Mouse (Mus musculus) cerebellum, adult 2 months (tissue): ENCODE measurements at regions not wholly inside any gene's neighbourhood (a gene's known extent, or its start where the extent isn't known, plus 50 kb on each side); places are given as distances from the start of the nearest gene placed in this dataset.
A peak's percentile ranks its signal among the peaks of the same experiment; 100 is the strongest.

Experiments
- DNase-seq, 2 experiments: peaks; one replicate each; pipeline ENCODE4 v3.0.0; 2021
- H3K27ac ChIP-seq: fragments of 200-500 bp; 2 replicates; pipeline ENCODE4 v1.5.1; 2012; ENCODE audit warnings: low read length, control low read depth, inconsistent platforms; ENCODE audit not compliant: insufficient read depth
- H3K27me3 ChIP-seq: fragments of 200-500 bp; 2 replicates; pipeline ENCODE4 v1.6.1; 2012; ENCODE audit warnings: inconsistent platforms, mild to moderate bottlenecking, low read length, moderate library complexity; ENCODE audit not compliant: control insufficient read depth, insufficient read depth
- H3K4me1 ChIP-seq: fragments of 200-500 bp; 2 replicates; pipeline ENCODE4 v1.6.1; 2011; ENCODE audit warnings: low read length; ENCODE audit not compliant: control insufficient read depth, insufficient read depth
- H3K4me3 ChIP-seq: fragments of 200-500 bp; replicated peaks from 2 replicates; pipeline ENCODE3; 2011; ENCODE audit warnings: mild to moderate bottlenecking, low read depth, low read length, control low read depth; ENCODE audit not compliant: insufficient read depth
- CTCF ChIP-seq: fragments of 200-500 bp; IDR thresholded peaks from 2 replicates; pipeline ENCODE4 v1.5.1; 2011; ENCODE audit warnings: low read depth, mild to moderate bottlenecking, control low read depth, low read length, moderate library complexity, borderline replicate concordance; ENCODE audit not compliant: insufficient read depth
- POLR2A ChIP-seq: fragments of 200-500 bp; IDR thresholded peaks from 2 replicates; pipeline ENCODE4 v1.6.1; 2011; ENCODE audit warnings: low read length, control low read depth, borderline replicate concordance; ENCODE audit not compliant: insufficient read depth
- WGBS: fragments of 180-500 bp; shearing (Covaris S2); methylation state at CpG from one replicate; pipeline ENCODE4 v1.1.7; 2018; 5-methylcytosine and 5-hydroxymethylcytosine counted together

GRCm38 (mm10) chrX:77307374-77307773, 203.4 kb upstream of the Tbl1x start:
- WGBS, result 87% methylated on average over 1 of the region's 1 CpGs
- H3K4me3 ChIP-seq, result no peak overlapping the region
- H3K27ac ChIP-seq, result no peak overlapping the region
- no peak for TF ChIP-seq POLR2A
- TF ChIP-seq CTCF, result no peak
- no peak for DNase-seq
- no peaks in the 10 kb centered on the region for H3K27me3 ChIP-seq
- H3K4me1 ChIP-seq, result no peaks in the 10 kb centered on the region

- Histone ChIP-seq H3K4me1 (no peaks in the 10 kb centered on the region), H3K27ac (no peak overlapping the region), H3K4me3 (no peak overlapping the region), H3K27me3 (no peaks in the 10 kb centered on the region)
- 42% methylated on average over 3 of the region's 3 CpGs for WGBS
- peak; percentile 49 to 56 for DNase-seq
- peak; percentile 27; the same call in 1 of the 2 replicates for TF ChIP-seq CTCF
- no peak for TF ChIP-seq POLR2A
Observed at GRCm38 (mm10) chrX:77314384-77314783, 196.4 kb upstream of the Tbl1x start.

- no peak overlapping the region for H3K27ac ChIP-seq
- 22% methylated on average over 4 of the region's 4 CpGs for WGBS
- no peaks in the 10 kb centered on the region for H3K4me1 ChIP-seq
- H3K4me3 ChIP-seq, result no peak overlapping the region
- peak in 1 of 2 experiments; percentile 1 for DNase-seq
- TF ChIP-seq POLR2A, result no peak
- no peak for TF ChIP-seq CTCF
- no peaks in the 10 kb centered on the region for H3K27me3 ChIP-seq
Observed at GRCm38 (mm10) chrX:77323644-77324043, 187.2 kb upstream of the Tbl1x start.

GRCm38 (mm10) chrX:77353181-77353580, 157.6 kb upstream of the Tbl1x start:
- DNase-seq, result no peak
- Histone ChIP-seq H3K27ac (no peak overlapping the region), H3K27me3 (no peaks in the 10 kb centered on the region), H3K4me3 (no peak overlapping the region), H3K4me1 (no peaks in the 10 kb centered on the region)
- no peak for TF ChIP-seq POLR2A
- no peak for TF ChIP-seq CTCF
- 55% methylated on average over 2 of the region's 2 CpGs for WGBS

GRCm38 (mm10) chrX:77360551-77360950, 150.3 kb upstream of the Tbl1x start:
- H3K27me3 ChIP-seq, result no peaks in the 10 kb centered on the region
- WGBS, result 78% methylated on average over 2 of the region's 2 CpGs
- TF ChIP-seq POLR2A (no peak), CTCF (no peak)
- H3K4me1 ChIP-seq, result no peaks in the 10 kb centered on the region; the same call in 1 of the 2 replicates
- DNase-seq, result no peak
- H3K4me3 ChIP-seq, result no peak overlapping the region
- H3K27ac ChIP-seq, result no peak overlapping the region

- Histone ChIP-seq H3K27me3 (no peaks in the 10 kb centered on the region), H3K4me3 (no peak overlapping the region), H3K27ac (no peak overlapping the region), H3K4me1 (no peaks in the 10 kb centered on the region; the same call in 1 of the 2 replicates)
- WGBS, result 14% methylated on average over 2 of the region's 2 CpGs
- no peak for TF ChIP-seq CTCF
- TF ChIP-seq POLR2A, result no peak
- peak in 1 of 2 experiments; percentile 42 for DNase-seq
Observed at GRCm38 (mm10) chrX:77361106-77361505, 149.7 kb upstream of the Tbl1x start.

- DNase-seq, result no peak
- H3K27ac ChIP-seq, result no peak overlapping the region
- 68% methylated on average over 1 of the region's 1 CpGs for WGBS
- no peaks in the 10 kb centered on the region; the same call in 1 of the 2 replicates for H3K4me1 ChIP-seq
- no peak overlapping the region for H3K4me3 ChIP-seq
- no peak for TF ChIP-seq CTCF
- no peak for TF ChIP-seq POLR2A
- H3K27me3 ChIP-seq, result no peaks in the 10 kb centered on the region
Observed at GRCm38 (mm10) chrX:77363657-77364056, 147.2 kb upstream of the Tbl1x start.

GRCm38 (mm10) chrX:77367351-77367750, 143.5 kb upstream of the Tbl1x start:
- H3K4me1 ChIP-seq, result no peaks in the 10 kb centered on the region
- no peak overlapping the region for H3K4me3 ChIP-seq
- no peaks in the 10 kb centered on the region for H3K27me3 ChIP-seq
- H3K27ac ChIP-seq, result no peak overlapping the region
- TF ChIP-seq CTCF, result no peak
- TF ChIP-seq POLR2A, result no peak
- DNase-seq, result peak in 1 of 2 experiments; percentile 65

GRCm38 (mm10) chrX:77387271-77387670, 123.5 kb upstream of the Tbl1x start:
- no peak for DNase-seq
- Histone ChIP-seq H3K4me1 (no peaks in the 10 kb centered on the region), H3K27ac (no peak overlapping the region), H3K27me3 (no peaks in the 10 kb centered on the region), H3K4me3 (no peak overlapping the region)
- TF ChIP-seq POLR2A (no peak), CTCF (no peak)
- 95% methylated on average over 1 of the region's 1 CpGs for WGBS
